Mouse (Mus musculus) thymus, postnatal 4 days (tissue): ENCODE results near the gene Tlr5.

ENCODE experiments used
- DNase-seq: peaks from one replicate; pipeline ENCODE4 v3.0.0; 2021

The Tlr5 gene

GRCm38 (mm10) chr1:182991002-182991778 is 36.6 kb downstream of the Tlr5 start:
- DNase-seq = peak; percentile 87
